Mouse (Mus musculus) lung, postnatal 36 days (tissue): ENCODE measurements around the gene Tlr9.
A peak's percentile ranks its signal among the peaks of the same experiment; 100 is the strongest.

Experiments
- DNase-seq: peaks from one replicate; pipeline ENCODE4 v3.0.0; 2022; ENCODE audit warnings: mixed read lengths

Tlr9 gene

DNA sequence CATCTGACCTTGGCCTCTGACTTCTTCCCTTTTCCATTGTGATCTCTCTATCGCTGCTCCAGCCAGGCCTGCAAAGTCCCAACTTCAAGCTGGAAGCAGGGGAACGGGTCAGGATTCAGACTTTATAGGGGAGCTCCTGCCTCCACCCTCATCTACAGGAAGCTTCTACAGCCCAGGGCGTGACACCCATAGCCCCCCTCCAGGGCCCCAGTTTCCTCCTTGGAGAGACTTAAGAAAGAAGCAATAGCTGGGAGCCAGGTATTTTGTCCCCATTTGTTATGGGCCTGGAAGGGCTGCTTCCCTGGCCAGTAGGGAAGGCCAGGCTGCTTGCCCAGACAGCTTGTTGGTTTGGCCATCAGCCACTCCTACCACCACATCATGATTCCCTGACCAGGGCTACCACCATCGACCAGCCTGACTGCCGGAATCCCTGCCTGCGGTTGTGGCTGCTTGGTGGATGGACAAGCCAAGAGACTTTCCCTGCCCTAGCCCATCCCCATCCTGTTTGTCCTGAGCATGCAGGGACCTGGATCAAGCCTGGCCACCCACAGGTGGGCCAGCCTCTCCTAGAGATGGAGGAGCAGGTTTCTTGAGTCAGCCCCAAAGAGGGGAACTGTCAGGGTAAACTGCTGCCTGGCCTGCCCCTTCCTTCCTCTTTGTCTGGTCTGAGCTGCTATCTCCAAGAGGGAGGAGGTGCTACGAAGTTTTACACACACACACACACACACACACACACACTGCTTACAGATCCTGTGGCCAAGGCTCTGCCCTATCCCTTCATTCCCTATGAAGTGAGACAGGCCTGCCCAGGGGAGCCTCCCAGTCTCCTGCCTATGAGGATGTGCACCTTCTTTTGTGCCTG is 18.2 kb upstream of the Tlr9 start:
- peak; percentile 60 for DNase-seq

GRCm38 (mm10) chr9:106205713-106206290 is 16.6 kb upstream of the Tlr9 start:
- no peak for DNase-seq

DNA sequence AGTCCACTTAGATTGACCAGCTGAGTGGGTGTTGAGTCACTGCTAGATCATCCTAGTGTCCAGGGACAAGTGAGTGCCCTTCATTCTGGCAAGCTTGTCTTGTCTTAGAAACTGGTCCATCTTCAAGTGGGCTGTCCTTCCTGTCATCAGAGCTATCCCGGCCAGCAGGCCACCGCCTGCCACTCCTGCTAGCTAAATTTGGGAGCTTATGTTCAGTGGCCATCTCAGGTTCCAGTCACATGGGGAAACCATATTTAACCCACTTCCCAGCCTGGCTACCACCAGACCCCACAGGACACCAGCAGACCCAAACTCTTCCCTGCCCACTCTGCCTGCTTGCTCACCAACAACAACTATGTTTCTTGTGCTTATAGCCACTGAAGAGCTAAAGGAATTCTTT is 15.9 kb upstream of the Tlr9 start:
- DNase-seq: no peak

DNA sequence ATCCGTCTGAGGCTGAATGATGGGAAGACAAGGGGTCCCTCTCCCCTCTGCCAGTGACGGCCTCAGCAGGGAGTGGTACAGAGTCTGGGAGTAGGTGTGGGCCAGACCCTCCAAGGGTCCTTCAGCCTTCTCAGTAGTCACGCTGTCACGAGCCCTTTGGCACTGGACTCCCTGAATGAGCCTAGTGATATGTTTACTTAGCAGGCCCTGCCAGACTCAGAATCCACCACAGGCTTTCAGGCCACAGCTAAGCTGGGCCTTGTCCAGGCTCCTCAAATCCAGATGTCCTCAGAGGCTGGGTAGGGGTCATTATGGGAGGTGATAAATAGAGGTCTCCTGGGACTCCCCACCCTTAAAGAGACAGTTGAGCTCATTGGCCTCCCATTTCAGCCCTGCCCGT is 14.2 kb upstream of the Tlr9 start:
- DNase-seq: peak; percentile 53

- no peak for DNase-seq
These were observed 12.4 kb upstream of the Tlr9 start for GRCm38 (mm10) chr9:106209954-106210353.

DNA sequence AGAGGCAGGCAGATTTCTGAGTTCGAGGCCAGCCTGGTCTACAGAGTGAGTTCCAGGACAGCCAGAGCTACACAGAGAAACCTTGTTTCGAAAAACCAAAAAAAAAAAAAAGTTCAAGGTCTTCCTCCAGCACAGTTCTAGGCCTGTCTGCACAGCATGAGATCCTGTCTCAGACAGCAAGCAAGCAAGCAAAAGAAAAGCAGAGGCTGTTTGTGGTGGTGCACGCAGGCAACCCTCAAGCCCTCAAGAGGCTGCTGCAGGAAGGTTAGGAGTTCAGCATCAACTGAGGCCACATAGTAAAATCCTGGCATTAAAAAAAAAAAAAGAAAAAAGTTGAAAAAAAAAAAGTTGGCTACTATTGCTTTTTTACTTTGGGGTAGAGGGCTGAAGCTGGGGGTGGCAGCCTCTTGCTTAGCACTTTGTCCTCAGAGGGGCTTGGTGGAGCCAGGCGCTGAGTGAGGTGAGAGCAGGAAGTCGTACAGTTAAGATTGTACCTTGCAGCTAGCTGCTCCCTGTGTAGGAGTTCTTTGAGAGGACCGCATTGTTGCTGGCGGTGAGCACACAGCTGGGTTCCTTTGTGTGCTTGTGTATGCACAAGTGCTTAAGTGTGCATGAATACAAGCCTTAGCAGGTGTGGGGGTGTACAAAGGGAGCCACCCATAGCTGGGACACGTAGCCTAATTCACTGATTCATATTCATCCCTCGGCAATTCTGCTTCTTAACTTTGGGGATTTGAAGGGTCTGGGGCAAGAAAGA is 11.4 kb upstream of the Tlr9 start:
- no peak for DNase-seq

GRCm38 (mm10) chr9:106211680-106212593 is 10.5 kb upstream of the Tlr9 start:
- DNase-seq: peak; percentile 92

DNA sequence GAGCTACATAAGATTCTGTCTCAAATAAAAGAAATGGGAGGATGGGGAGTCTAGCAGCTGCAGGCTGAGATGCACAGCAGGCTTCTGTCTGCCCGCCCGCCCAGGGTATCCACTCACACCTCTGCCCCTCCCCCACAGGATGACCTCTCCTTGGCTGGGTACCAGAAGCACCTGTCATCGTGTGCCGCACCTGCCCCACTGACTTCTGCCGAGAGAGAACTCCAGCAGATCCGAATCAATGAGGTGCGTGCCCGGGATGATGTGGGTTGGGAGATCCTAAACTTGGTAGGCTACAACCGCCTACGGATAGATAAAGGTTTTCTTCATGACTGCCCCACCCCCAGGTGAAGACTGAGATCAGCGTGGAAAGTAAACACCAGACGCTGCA is 9.8 kb upstream of the Tlr9 start:
- no peak for DNase-seq

- DNase-seq: no peak
These were observed 6.9 kb upstream of the Tlr9 start for GRCm38 (mm10) chr9:106215341-106216125.

DNA sequence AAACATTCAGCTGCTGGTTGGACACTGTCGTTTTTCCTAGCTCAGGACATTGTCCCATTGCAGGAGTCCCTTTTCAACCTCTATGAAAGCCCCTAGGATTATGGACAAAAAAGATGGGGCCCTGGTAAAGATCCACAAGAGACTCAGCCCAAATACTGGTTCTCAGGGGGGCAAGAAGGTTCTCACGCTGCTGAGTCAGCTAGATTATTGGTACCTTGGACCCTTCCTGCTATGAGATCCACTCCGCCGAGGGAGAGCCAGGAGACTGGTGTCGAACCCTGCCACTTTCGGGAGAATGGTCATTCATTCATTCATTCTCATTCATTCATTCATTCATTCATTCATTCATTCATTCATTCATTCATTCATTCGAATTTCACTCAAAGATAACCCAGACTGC is 5.4 kb upstream of the Tlr9 start:
- DNase-seq: no peak

- DNase-seq: no peak
These were observed 1.4 kb upstream of the Tlr9 start for GRCm38 (mm10) chr9:106220894-106221523.

- DNase-seq: no peak
These were observed 596 bp downstream of the Tlr9 start for GRCm38 (mm10) chr9:106222994-106223393.

DNA sequence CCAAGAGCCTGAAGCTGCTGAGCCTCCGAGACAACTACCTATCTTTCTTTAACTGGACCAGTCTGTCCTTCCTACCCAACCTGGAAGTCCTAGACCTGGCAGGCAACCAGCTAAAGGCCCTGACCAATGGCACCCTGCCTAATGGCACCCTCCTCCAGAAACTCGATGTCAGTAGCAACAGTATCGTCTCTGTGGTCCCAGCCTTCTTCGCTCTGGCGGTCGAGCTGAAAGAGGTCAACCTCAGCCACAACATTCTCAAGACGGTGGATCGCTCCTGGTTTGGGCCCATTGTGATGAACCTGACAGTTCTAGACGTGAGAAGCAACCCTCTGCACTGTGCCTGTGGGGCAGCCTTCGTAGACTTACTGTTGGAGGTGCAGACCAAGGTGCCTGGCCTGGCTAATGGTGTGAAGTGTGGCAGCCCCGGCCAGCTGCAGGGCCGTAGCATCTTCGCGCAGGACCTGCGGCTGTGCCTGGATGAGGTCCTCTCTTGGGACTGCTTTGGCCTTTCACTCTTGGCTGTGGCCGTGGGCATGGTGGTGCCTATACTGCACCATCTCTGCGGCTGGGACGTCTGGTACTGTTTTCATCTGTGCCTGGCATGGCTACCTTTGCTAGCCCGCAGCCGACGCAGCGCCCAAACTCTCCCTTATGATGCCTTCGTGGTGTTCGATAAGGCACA is 3.2 kb downstream of the Tlr9 start:
- no peak for DNase-seq

GRCm38 (mm10) chr9:106226151-106226682 is 3.8 kb downstream of the Tlr9 start:
- DNase-seq: peak; percentile 52

DNA sequence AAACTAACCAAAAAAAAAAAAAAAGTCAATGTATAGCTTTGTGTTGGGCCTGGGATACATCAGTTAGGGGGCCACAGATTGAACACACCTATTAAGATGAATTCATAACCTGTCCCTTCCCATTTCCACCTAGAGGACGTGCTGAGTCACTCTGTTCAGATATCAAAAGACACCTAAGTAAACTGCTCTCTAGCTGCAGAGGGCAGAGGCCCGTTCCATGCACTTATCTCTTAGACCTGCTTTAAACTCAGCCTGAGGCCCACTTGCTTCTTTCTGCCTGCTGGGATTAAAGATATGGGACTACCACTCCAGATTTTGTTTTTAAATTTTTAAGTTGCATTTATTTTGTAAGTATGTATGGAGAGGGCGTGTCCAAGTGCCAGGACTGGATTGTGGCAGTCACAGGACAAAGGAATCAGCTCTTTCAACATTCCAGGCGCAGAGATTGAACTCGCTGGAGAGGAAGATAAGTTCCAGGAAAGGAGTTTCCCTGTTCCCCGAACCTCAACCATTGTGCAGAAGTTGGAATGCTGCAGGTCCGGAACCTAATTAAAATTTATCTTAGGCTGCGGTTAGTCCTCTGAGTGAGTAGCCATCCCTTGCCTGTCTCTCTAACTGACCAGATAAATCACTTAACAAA is 5.5 kb downstream of the Tlr9 start:
- DNase-seq: peak; percentile 62

DNA sequence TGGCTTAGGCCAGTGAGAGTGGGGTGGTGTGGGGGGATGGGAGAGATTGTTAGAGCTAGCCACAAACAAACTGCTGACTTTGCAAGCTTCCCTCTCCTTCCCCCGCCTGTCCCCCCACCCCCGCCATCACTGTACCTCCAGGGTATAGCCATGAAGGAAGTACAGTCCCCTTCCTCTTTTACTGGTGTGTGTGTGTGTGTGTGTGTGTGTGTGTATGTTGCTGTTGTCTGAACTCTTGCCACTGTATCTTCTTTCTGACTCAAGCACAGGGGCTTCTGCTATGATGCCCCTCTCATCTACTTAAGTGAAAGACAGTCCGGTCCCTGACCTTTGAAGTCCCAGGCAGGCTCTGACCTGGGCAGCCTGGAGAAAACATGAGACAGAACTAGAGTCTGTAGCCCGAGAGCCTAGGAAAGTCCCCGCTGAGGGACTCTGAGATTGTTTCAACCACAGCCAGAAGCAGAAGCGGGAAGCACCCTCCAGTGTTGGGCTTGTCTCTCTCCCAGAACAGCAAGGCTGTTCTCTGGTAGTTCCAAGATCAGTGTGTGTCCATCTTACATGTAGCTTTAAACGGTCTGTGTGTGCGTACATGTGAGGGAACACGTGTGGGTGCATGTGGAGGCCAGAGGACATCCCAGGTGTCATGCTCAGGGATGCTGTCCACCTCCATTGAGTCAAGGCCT is 7.8 kb downstream of the Tlr9 start:
- DNase-seq: no peak

DNA sequence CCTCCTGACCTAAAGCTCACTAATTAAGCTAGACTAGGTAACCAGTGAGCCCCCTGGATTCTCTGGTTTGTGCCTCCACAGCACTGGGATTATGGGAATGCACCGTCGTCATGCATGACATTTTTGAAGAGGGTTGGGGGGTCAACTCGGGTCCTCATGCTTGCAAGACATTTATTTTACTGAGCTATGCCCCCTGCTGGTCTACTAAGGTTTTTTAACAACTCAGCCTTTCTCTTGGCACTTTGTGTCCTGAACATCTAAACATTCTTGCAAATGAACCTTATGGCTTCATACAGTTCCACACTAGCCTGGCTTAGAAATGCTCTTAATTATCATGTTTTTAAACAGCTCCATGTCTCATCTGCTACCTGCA is 8.3 kb downstream of the Tlr9 start:
- DNase-seq: peak; percentile 59

GRCm38 (mm10) chr9:106231220-106231619 is 8.8 kb downstream of the Tlr9 start:
- peak; percentile 66 for DNase-seq

DNA sequence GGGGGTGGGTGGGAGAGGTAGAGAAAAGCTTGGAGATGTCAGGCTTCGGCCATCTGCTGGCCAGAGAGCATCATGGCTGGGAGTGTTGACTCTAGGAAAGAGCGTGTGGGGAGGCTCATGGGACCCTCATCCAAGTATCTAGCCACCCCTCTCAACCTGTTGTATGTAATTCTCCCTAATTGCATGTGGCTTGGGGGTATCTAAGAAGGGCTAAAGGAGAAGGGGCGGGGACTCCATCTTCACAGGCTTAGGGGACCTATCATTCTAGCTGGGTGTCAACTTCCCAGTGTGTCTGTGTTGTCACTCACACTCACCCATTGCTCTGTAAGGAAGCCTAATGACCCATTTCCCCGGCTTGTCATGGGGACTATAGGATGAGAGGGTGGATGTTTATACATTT is 9.4 kb downstream of the Tlr9 start:
- no peak for DNase-seq
